Mouse (Mus musculus) CH12.LX (cell line): ENCODE data around the gene Vamp2. TPM values are rescaled to one million over a fixed set of nuclear protein-coding genes. Genes with fewer than 3 reads are reported as not detected.
A peak's percentile ranks its signal among the peaks of the same experiment; 100 is the strongest.

Experiments
- DNase-seq: peaks from one replicate; pipeline ENCODE4 v3.0.0-alpha.2; 2013; ENCODE audit errors: extremely low read depth
- H3K27ac ChIP-seq: 2 replicates; pipeline ENCODE4 v1.5.1; 2012; ENCODE audit warnings: low read depth, mild to moderate bottlenecking, control low read depth, moderate library complexity; ENCODE audit not compliant: insufficient read depth
- H3K27me3 ChIP-seq: replicated peaks from 2 replicates; pipeline ENCODE3; 2012; ENCODE audit warnings: inconsistent platforms
- H3K36me3 ChIP-seq, 2 experiments: replicated peaks in 1 of 2; 2 replicates each; pipeline versions ENCODE3 to v1.6.1; 2012; ENCODE audit warnings: inconsistent platforms in 1 of 2, low read length in 1 of 2, mild to moderate bottlenecking in 1 of 2, mixed read lengths in 1 of 2, moderate library complexity in 1 of 2; ENCODE audit not compliant: control insufficient read depth in 1 of 2, insufficient read depth in 1 of 2
- H3K4me1 ChIP-seq, 2 experiments: 2 replicates each; pipeline ENCODE4 v1.6.1; 2012; ENCODE audit warnings: inconsistent platforms in 1 of 2, moderate library complexity in 1 of 2; ENCODE audit not compliant: insufficient read depth in 2 of 2, control insufficient read depth in 1 of 2
- H3K4me2 ChIP-seq: 2 replicates; pipeline ENCODE4 v1.6.1; 2012; ENCODE audit warnings: low read depth, mild to moderate bottlenecking, control low read depth; ENCODE audit not compliant: poor library complexity, insufficient read depth, severe bottlenecking
- H3K4me3 ChIP-seq, 3 experiments: fragments of 150-350 bp in 1 of 3; sonication (generic) in 1 of 3; replicated peaks in 1 of 3; 2 replicates each; pipeline versions ENCODE3 to v1.5.1; 2011 to 2012; ENCODE audit warnings: low read depth in 2 of 3, low read length in 2 of 3, mild to moderate bottlenecking in 2 of 3, moderate library complexity in 2 of 3, control low read depth in 1 of 3, improper control_type of control experiment in 1 of 3, inconsistent platforms in 1 of 3, mixed read lengths in 1 of 3; ENCODE audit not compliant: poor library complexity in 1 of 3
- H3K79me2 ChIP-seq: replicated peaks from 2 replicates; pipeline ENCODE4 v1.6.1; 2012; ENCODE audit warnings: mild to moderate bottlenecking, moderate library complexity; ENCODE audit not compliant: control insufficient read depth, poor library complexity, insufficient read depth, severe bottlenecking; ENCODE audit errors: extremely low read depth
- H3K9ac ChIP-seq: 2 replicates; pipeline ENCODE4 v1.6.1; 2012; ENCODE audit warnings: low read depth, mild to moderate bottlenecking, control low read depth, moderate library complexity; ENCODE audit not compliant: insufficient read depth
- H3K9me3 ChIP-seq: replicated peaks from 2 replicates; pipeline ENCODE3; 2012; ENCODE audit warnings: low read length, inconsistent platforms, mixed read lengths
- BHLHE40 ChIP-seq: IDR thresholded peaks from 2 replicates; pipeline ENCODE4 v1.6.1; 2011; ENCODE audit warnings: mild to moderate bottlenecking, low read depth, low read length, improper control_type of control experiment
- CHD1 ChIP-seq: IDR thresholded peaks from 2 replicates; pipeline ENCODE4 v1.6.1; 2012; ENCODE audit warnings: low read depth, low read length, improper control_type of control experiment, inconsistent platforms
- CTCF ChIP-seq, 2 experiments: IDR thresholded peaks in 1 of 2; conservative IDR thresholded peaks in 1 of 2; 2 replicates each; pipeline ENCODE4 v1.5.1; 2011 to 2012; ENCODE audit warnings: low read depth in 2 of 2, low read length in 2 of 2, improper control_type of control experiment in 1 of 2, inconsistent platforms in 1 of 2, mild to moderate bottlenecking in 1 of 2, moderate library complexity in 1 of 2
- E2F4 ChIP-seq: IDR thresholded peaks from 2 replicates; pipeline ENCODE4 v1.6.1; 2011; ENCODE audit warnings: low read depth, low read length, improper control_type of control experiment; ENCODE audit not compliant: insufficient replicate concordance
- ELF1 ChIP-seq: IDR thresholded peaks from 2 replicates; pipeline ENCODE4 v1.6.1; 2014; ENCODE audit warnings: low read depth, mild to moderate bottlenecking, inconsistent platforms, low read length, improper control_type of control experiment
- EP300 ChIP-seq: IDR thresholded peaks from 2 replicates; pipeline ENCODE4 v1.6.1; 2011; ENCODE audit warnings: low read length, improper control_type of control experiment
- IRF4 ChIP-seq: IDR thresholded peaks from 2 replicates; pipeline ENCODE4 v1.6.1; 2014; ENCODE audit warnings: low read depth, mild to moderate bottlenecking, inconsistent platforms, low read length, improper control_type of control experiment
- JUN ChIP-seq: IDR thresholded peaks from 2 replicates; pipeline ENCODE4 v1.6.1; 2011; ENCODE audit warnings: low read depth, mild to moderate bottlenecking, low read length, improper control_type of control experiment, moderate library complexity; ENCODE audit not compliant: insufficient read depth
- MAFK ChIP-seq: IDR thresholded peaks from 2 replicates; pipeline ENCODE4 v1.6.1; 2011; ENCODE audit warnings: low read length, improper control_type of control experiment; ENCODE audit not compliant: insufficient replicate concordance
- MAX ChIP-seq: IDR thresholded peaks from 2 replicates; pipeline ENCODE4 v1.6.1; 2011; ENCODE audit warnings: low read length, improper control_type of control experiment
- MAZ ChIP-seq: IDR thresholded peaks from 2 replicates; pipeline ENCODE4 v1.6.1; 2012; ENCODE audit warnings: low read depth, mild to moderate bottlenecking, inconsistent platforms, low read length, improper control_type of control experiment, moderate library complexity
- MXI1 ChIP-seq: IDR thresholded peaks from 2 replicates; pipeline ENCODE4 v1.6.1; 2011; ENCODE audit warnings: mild to moderate bottlenecking, low read depth, low read length, improper control_type of control experiment
- MYC ChIP-seq: IDR thresholded peaks from 2 replicates; pipeline ENCODE4 v1.6.1; 2011; ENCODE audit warnings: low read depth, mild to moderate bottlenecking, improper control_type of control experiment, low read length
- NELFE ChIP-seq: IDR thresholded peaks from 2 replicates; pipeline ENCODE4 v1.6.1; 2011; ENCODE audit warnings: low read depth, low read length, improper control_type of control experiment
- NRF1 ChIP-seq: IDR thresholded peaks from 2 replicates; pipeline ENCODE4 v1.6.1; 2014; ENCODE audit warnings: low read depth, mild to moderate bottlenecking, inconsistent platforms, low read length, improper control_type of control experiment, moderate library complexity
- PAX5 ChIP-seq: IDR thresholded peaks from 2 replicates; pipeline ENCODE4 v1.6.1; 2012; ENCODE audit warnings: low read length, inconsistent platforms, mixed read lengths
- POLR2A ChIP-seq: IDR thresholded peaks from 2 replicates; pipeline ENCODE4 v1.6.1; 2011; ENCODE audit warnings: low read depth, mild to moderate bottlenecking, improper control_type of control experiment, low read length
- RAD21 ChIP-seq: IDR thresholded peaks from 2 replicates; pipeline ENCODE4 v1.6.1; 2011; ENCODE audit warnings: low read depth, mild to moderate bottlenecking, low read length, improper control_type of control experiment, moderate library complexity
- RCOR1 ChIP-seq: conservative IDR thresholded peaks from 2 replicates; pipeline ENCODE4 v1.6.1; 2012; ENCODE audit warnings: low read depth, mild to moderate bottlenecking, inconsistent platforms, low read length, improper control_type of control experiment
- SIN3A ChIP-seq: IDR thresholded peaks from 2 replicates; pipeline ENCODE4 v1.6.1; 2012; ENCODE audit warnings: low read length, improper control_type of control experiment, inconsistent platforms
- SMC3 ChIP-seq: IDR thresholded peaks from 2 replicates; pipeline ENCODE4 v1.6.1; 2011; ENCODE audit warnings: low read depth, low read length, improper control_type of control experiment
- TCF12 ChIP-seq: IDR thresholded peaks from 2 replicates; pipeline ENCODE4 v1.6.1; 2014; ENCODE audit warnings: low read depth, mild to moderate bottlenecking, inconsistent platforms, low read length, improper control_type of control experiment
- UBTF ChIP-seq: IDR thresholded peaks from 2 replicates; pipeline ENCODE4 v1.6.1; 2012; ENCODE audit warnings: low read depth, mild to moderate bottlenecking, inconsistent platforms, low read length, improper control_type of control experiment, moderate library complexity
- USF1 ChIP-seq: IDR thresholded peaks from 2 replicates; pipeline ENCODE4 v1.6.1; 2014; ENCODE audit warnings: low read depth, mild to moderate bottlenecking, inconsistent platforms, low read length, improper control_type of control experiment
- ZKSCAN1 ChIP-seq: IDR thresholded peaks from 2 replicates; pipeline ENCODE4 v1.6.1; 2012; ENCODE audit warnings: low read depth, inconsistent platforms, low read length, improper control_type of control experiment, borderline replicate concordance
- ZMIZ1 ChIP-seq: IDR thresholded peaks from 2 replicates; pipeline ENCODE4 v1.6.1; 2012; ENCODE audit warnings: low read depth, mild to moderate bottlenecking, inconsistent platforms, low read length, improper control_type of control experiment
- ZNF384 ChIP-seq: IDR thresholded peaks from 2 replicates; pipeline ENCODE4 v1.6.1; 2012; ENCODE audit warnings: low read depth, low read length, improper control_type of control experiment, inconsistent platforms
- dilution Hi-C: fragments of 300-500 bp; cut with MboI; formaldehyde crosslinking; loops from 2 replicates; pipeline ENCODE4 v1.14.3; 2020; ENCODE audit warnings: low sequenced_read_pairs; ENCODE audit not compliant: extremely low pct_unique_long_range_greater_than_20kb, extremely low pct_ligation_motif_present
- in situ Hi-C: fragments of 300-500 bp; cut with MboI; formaldehyde crosslinking; loops from 3 replicates; pipeline ENCODE4 v1.14.3; 2019; ENCODE audit warnings: low sequenced_read_pairs, low pct_ligation_motif_present, low pct_unique_long_range_greater_than_20kb, mixed read lengths
- polyA plus RNA-seq: library from polyadenylated mRNA; unstranded; fragments of >175 nt; gene quantifications from 2 replicates; pipeline ENCODE4 v1.2.1, GENCODE M21; 2012; ENCODE audit warnings: low read depth; ENCODE audit not compliant: insufficient read length
- total RNA-seq, 2 experiments: library from RNA; depleted of rRNA; stranded (reverse); fragments of 300-350 nt in 1 of 2; fragments of >200 nt in 1 of 2; gene quantifications; 2 replicates each; pipeline ENCODE4 v1.2.3; 2012 to 2014

The Vamp2 gene
- total and polyA plus RNA-seq, 3 experiments, result 1.3 to 26.0 (median 8.2) TPM

- Histone ChIP-seq H3K36me3 (peaks cover 23 to 37% of the 10 kb centered on the region in 2 experiments), H3K4me3 (peak overlapping the region; percentile 89 to 99 (median 89)), H3K4me1 (peaks cover 23 to 51% of the 10 kb centered on the region in 2 experiments), H3K9me3 (no peaks in the 10 kb centered on the region), H3K4me2 (peak overlapping the region; percentile 71), H3K27me3 (peaks cover 18% of the 10 kb centered on the region), H3K9ac (peak overlapping the region; percentile 96), H3K79me2 (peaks cover 29% of the 10 kb centered on the region), H3K27ac (peak overlapping the region; percentile 57)
- TF ChIP-seq POLR2A (no peak), EP300 (no peak), UBTF (0 out of 2 replicates have a peak, but pooled peaks have one; percentile 30), PAX5 (no peak), MAX (no peak), MYC (no peak), TCF12 (no peak), ZMIZ1 (no peak), BHLHE40 (0 out of 2 replicates have a peak, but pooled peaks have one; percentile 3), MAZ (no peak), MAFK (no peak), RCOR1 (no peak), SMC3 (no peak), NELFE (no peak), ELF1 (no peak), ZKSCAN1 (no peak), JUN (no peak), NRF1 (no peak; the same call in 1 of the 2 replicates), ZNF384 (no peak), SIN3A (peak; percentile 76), USF1 (no peak), CTCF (conservative IDR thresholded peaks at IDR 0.05 in 1 of 2, IDR thresholded peaks at IDR 0.05 in 1 of 2; ENCODE audit: low read depth in 2 of 2, low read length in 2 of 2) (no peak), RAD21 (no peak), MXI1 (peak; percentile 20; the same call in 1 of the 2 replicates), E2F4 (no peak), IRF4 (no peak), CHD1 (0 out of 2 replicates have a peak, but pooled peaks have one; percentile 61)
- dilution Hi-C loops, result no loop called here
- DNase-seq, result no peak
- in situ Hi-C loops, result loop anchor here (25.0 kb wide), 1 partner anchor 923 kb away; the partner anchor contains the start of genes Acadvl, Dlg4 and Dvl2
Observed at GRCm38 (mm10) chr11:69088856-69089615, 746 bp downstream of the Vamp2 start.
